Mouse (Mus musculus) CD4-positive, CD25-positive, alpha-beta regulatory T cell, adult 4 months (primary cell): ENCODE results near the gene Ppp1cc. TPM values are rescaled to one million over a fixed set of nuclear protein-coding genes. Genes with fewer than 3 reads are reported as not detected.

Experiments used
- ATAC-seq: one replicate; pipeline ENCODE4 v1.8.0; 2017
- polyA plus RNA-seq, 2 experiments: library from polyadenylated mRNA; unstranded; fragments of 100-300 nt; shearing (Covaris generic); gene quantifications; one replicate each; pipeline ENCODE4 v1.2.1; 2017

Ppp1cc gene
- 10 to 100 TPM; 34.6 to 82.0 TPM for polyA plus RNA-seq

- peak; percentile 88 for ATAC-seq
Measured at GRCm38 (mm10) chr5:122157827-122158381, at the start of gene Ppp1cc. TSS of gene Ppp1cc (plus strand) at chr5:122158278.

- ATAC-seq = no peak
Measured at GRCm38 (mm10) chr5:122109325-122110060, 48.6 kb upstream of the Ppp1cc start.

GRCm38 (mm10) chr5:122110625-122111024, 47.5 kb upstream of the Ppp1cc start:
- ATAC-seq = no peak

GRCm38 (mm10) chr5:122111091-122111932, 46.8 kb upstream of the Ppp1cc start:
- ATAC-seq = no peak

- no peak for ATAC-seq
Measured at GRCm38 (mm10) chr5:122111933-122112248, 46.2 kb upstream of the Ppp1cc start.

GRCm38 (mm10) chr5:122113450-122113849, 44.6 kb upstream of the Ppp1cc start:
- no peak for ATAC-seq

GRCm38 (mm10) chr5:122114176-122114575, 43.9 kb upstream of the Ppp1cc start:
- peak; percentile 57 for ATAC-seq

- no peak for ATAC-seq
Measured at GRCm38 (mm10) chr5:122115266-122115763, 42.8 kb upstream of the Ppp1cc start.

GRCm38 (mm10) chr5:122116243-122116642, 41.8 kb upstream of the Ppp1cc start:
- no peak for ATAC-seq

- ATAC-seq = no peak
Measured at GRCm38 (mm10) chr5:122125211-122125760, 32.8 kb upstream of the Ppp1cc start.

- no peak for ATAC-seq
Measured at GRCm38 (mm10) chr5:122129068-122129655, 28.9 kb upstream of the Ppp1cc start.

GRCm38 (mm10) chr5:122130341-122130998, 27.6 kb upstream of the Ppp1cc start:
- peak; percentile 4 for ATAC-seq

GRCm38 (mm10) chr5:122131076-122132051, 26.7 kb upstream of the Ppp1cc start:
- peak; percentile 78 for ATAC-seq

- ATAC-seq = peak; percentile 6
Measured at GRCm38 (mm10) chr5:122132167-122133049, 25.7 kb upstream of the Ppp1cc start.

GRCm38 (mm10) chr5:122133050-122133389, 25.1 kb upstream of the Ppp1cc start:
- ATAC-seq = no peak

GRCm38 (mm10) chr5:122134395-122135289, 23.4 kb upstream of the Ppp1cc start:
- no peak for ATAC-seq

GRCm38 (mm10) chr5:122135290-122135882, 22.7 kb upstream of the Ppp1cc start:
- no peak for ATAC-seq
